Mouse (Mus musculus) liver, embryonic 13.5 days (tissue): ENCODE measurements at regions not wholly inside any gene's neighbourhood (a gene's known extent, or its start where the extent isn't known, plus 50 kb on each side); places are given as distances from the start of the nearest gene placed in this dataset.
A peak's percentile ranks its signal among the peaks of the same experiment; 100 is the strongest.

Experiments used
- ATAC-seq: fragments of 200-750 bp; cut with Nextera tagmentation; 2 replicates; pipeline ENCODE4 v1.8.0; 2017; ENCODE audit warnings: low read depth, mild to moderate bottlenecking, moderate number of reproducible peaks, moderate library complexity
- DNase-seq: peaks from one replicate; pipeline ENCODE4 v3.0.0; 2022
- H3K27ac ChIP-seq: fragments of 300-500 bp; sonication (generic); 2 replicates; pipeline ENCODE4 v1.5.1; 2015; ENCODE audit warnings: moderate library complexity, mild to moderate bottlenecking, inconsistent platforms
- H3K27me3 ChIP-seq: fragments of 300-500 bp; sonication (generic); 2 replicates; pipeline ENCODE4 v1.6.1; 2015; ENCODE audit warnings: mild to moderate bottlenecking, inconsistent platforms
- H3K36me3 ChIP-seq: fragments of 300-500 bp; sonication (generic); 2 replicates; pipeline ENCODE4 v1.6.1; 2015; ENCODE audit warnings: mild to moderate bottlenecking, inconsistent platforms
- H3K4me1 ChIP-seq: fragments of 300-500 bp; sonication (generic); replicated peaks from 2 replicates; pipeline ENCODE4 v1.6.1; 2015; ENCODE audit warnings: inconsistent platforms
- H3K4me2 ChIP-seq: fragments of 300-500 bp; sonication (generic); 2 replicates; pipeline ENCODE4 v1.6.1; 2015; ENCODE audit warnings: inconsistent platforms, mild to moderate bottlenecking, moderate library complexity
- H3K4me3 ChIP-seq: fragments of 300-500 bp; sonication (generic); replicated peaks from 2 replicates; pipeline ENCODE4 v1.5.1; 2015; ENCODE audit warnings: mild to moderate bottlenecking, inconsistent platforms
- H3K9ac ChIP-seq: fragments of 300-500 bp; sonication (generic); 2 replicates; pipeline ENCODE4 v1.6.1; 2015; ENCODE audit warnings: mild to moderate bottlenecking, inconsistent platforms
- H3K9me3 ChIP-seq: fragments of 300-500 bp; sonication (generic); replicated peaks from 2 replicates; pipeline ENCODE4 v1.6.1; 2016; ENCODE audit warnings: inconsistent platforms
- WGBS: fragments of 180-500 bp; shearing (Covaris S2); methylation state at CpG from one replicate; pipeline ENCODE4 v1.1.7; 2015; ENCODE audit not compliant: insufficient replicate concordance; 5-methylcytosine and 5-hydroxymethylcytosine counted together

- H3K27ac ChIP-seq = no peak overlapping the region
Measured at GRCm38 (mm10) chr3:149111529-149112439, 121.4 kb upstream of the Adgrl2 start.

DNA sequence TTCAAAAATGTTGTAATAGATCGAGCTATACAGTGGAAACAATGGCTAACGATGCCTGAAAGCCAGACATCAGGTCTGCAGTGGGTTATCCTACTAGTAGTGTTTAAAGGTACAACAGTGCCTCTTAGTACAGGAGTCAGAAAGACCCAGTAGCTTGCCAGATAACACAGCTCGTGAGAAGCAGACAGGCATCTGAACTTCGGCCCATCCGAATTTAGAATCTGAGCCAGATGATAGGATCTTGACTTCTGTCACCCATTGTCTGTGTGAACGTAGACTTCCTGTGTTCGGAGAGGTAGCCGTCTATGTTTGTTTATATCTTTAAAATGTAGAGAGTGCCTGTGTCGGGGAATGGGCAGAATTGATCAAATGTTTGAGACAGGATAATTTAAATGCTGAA, 120.5 kb upstream of the Adgrl2 start:
- no peak overlapping the region for H3K27ac ChIP-seq
- H3K36me3 ChIP-seq = no peaks in the 10 kb centered on the region
- no peak overlapping the region for H3K9ac ChIP-seq
- no peak overlapping the region for H3K4me2 ChIP-seq
- no peak for ATAC-seq
- no peaks in the 10 kb centered on the region for H3K4me1 ChIP-seq
- H3K9me3 ChIP-seq = no peaks in the 10 kb centered on the region
- H3K27me3 ChIP-seq = no peaks in the 10 kb centered on the region; the same call in 1 of the 2 replicates
- H3K4me3 ChIP-seq = no peak overlapping the region
- no peak for DNase-seq
- 28% methylated on average over 9 of the region's 9 CpGs for WGBS

More at GRCm38 (mm10) chr3:149111529-149112439, 121.4 kb upstream of the Adgrl2 start:
- H3K9ac ChIP-seq = no peak overlapping the region
- no peak overlapping the region for H3K4me3 ChIP-seq
- H3K27me3 ChIP-seq = no peaks in the 10 kb centered on the region; the same call in 1 of the 2 replicates
- H3K9me3 ChIP-seq = no peaks in the 10 kb centered on the region
- H3K4me1 ChIP-seq = no peaks in the 10 kb centered on the region
- ATAC-seq (0 out of 2 replicates have a peak, but pooled peaks have one; percentile 53), DNase-seq (no peak)
- H3K36me3 ChIP-seq = no peaks in the 10 kb centered on the region
- no peak overlapping the region for H3K4me2 ChIP-seq
- WGBS = 46% methylated on average over 19 of the region's 19 CpGs

DNA sequence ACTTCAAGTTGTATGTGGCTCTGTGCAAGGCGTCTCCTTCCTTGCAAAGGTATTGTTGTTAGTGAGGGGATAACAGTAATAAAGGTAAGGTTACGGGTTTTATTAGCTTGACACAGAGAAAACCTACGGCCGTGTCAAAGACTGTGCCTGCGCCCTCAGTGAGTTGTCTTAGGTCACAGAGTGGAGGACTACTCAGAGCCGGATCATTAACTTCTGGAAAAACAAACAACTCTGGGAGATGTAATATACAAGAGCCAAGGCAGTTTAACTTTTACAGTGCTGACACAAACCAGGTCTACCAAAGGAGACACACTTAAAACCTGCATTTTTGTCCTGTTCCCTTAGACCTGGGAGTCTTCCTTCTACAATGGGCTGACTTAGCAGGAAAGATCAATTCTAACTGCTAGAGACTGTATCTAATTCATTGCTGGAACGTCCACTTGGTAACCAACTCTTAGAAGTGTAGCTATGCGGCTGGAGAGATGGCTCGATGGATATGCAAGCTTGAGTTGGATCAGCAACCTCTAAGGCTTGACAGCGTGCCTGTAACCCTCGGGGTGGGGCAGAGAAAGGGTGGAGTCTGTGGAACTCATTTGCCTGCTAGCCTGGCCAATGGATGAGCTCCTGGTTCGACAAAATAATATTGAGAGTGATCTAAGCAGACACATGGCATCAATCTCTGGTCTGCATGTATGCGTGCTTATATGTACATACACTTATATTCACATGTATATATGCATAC, 115.5 kb upstream of the Adgrl2 start:
- ATAC-seq = no peak

DNA sequence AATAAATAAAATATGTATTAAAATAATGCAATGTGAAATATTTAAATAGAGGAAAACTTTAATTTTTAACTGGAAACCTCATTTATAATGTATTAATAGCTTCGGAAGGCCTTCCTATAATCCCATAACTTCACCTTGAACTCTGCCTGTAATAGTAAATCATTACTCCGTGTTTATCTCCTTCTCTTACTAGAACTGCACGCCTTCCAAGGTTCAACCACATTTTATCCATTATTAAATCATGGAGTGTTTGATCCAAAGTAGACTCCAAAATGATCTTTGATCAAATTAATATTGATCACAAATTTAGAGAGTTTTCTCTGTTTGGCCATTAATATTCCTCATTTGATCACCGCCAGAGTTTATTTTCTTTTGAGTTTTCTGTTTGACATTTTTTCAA, 114.8 kb upstream of the Adgrl2 start:
- H3K9ac ChIP-seq = no peak overlapping the region
- no peak overlapping the region for H3K4me3 ChIP-seq
- no peaks in the 10 kb centered on the region for H3K27me3 ChIP-seq
- H3K4me2 ChIP-seq = no peak overlapping the region
- DNase-seq (no peak), ATAC-seq (no peak)
- no peak overlapping the region for H3K27ac ChIP-seq
- no peaks in the 10 kb centered on the region for H3K9me3 ChIP-seq
- H3K36me3 ChIP-seq = no peaks in the 10 kb centered on the region
- no peaks in the 10 kb centered on the region; the same call in 1 of the 2 replicates for H3K4me1 ChIP-seq
- 69% methylated on average over 4 of the region's 4 CpGs for WGBS

More for the DNA sequence above, 115.5 kb upstream of the Adgrl2 start:
- 70% methylated on average over 13 of the region's 13 CpGs for WGBS
- Histone ChIP-seq H3K27me3 (no peaks in the 10 kb centered on the region), H3K9ac (no peak overlapping the region), H3K4me3 (no peak overlapping the region), H3K36me3 (no peaks in the 10 kb centered on the region), H3K9me3 (no peaks in the 10 kb centered on the region), H3K4me2 (no peak overlapping the region), H3K27ac (no peak overlapping the region), H3K4me1 (no peaks in the 10 kb centered on the region; the same call in 1 of the 2 replicates)
- no peak for DNase-seq

- no peaks in the 10 kb centered on the region for H3K9me3 ChIP-seq
- no peaks in the 10 kb centered on the region; the same call in 1 of the 2 replicates for H3K4me1 ChIP-seq
- H3K9ac ChIP-seq = no peak overlapping the region
- ATAC-seq = no peak
- no peak for DNase-seq
- WGBS = 63% methylated on average over 6 of the region's 6 CpGs
- no peak overlapping the region for H3K4me3 ChIP-seq
- no peaks in the 10 kb centered on the region for H3K36me3 ChIP-seq
- no peaks in the 10 kb centered on the region for H3K27me3 ChIP-seq
- H3K4me2 ChIP-seq = no peak overlapping the region
- no peak overlapping the region for H3K27ac ChIP-seq
Measured at GRCm38 (mm10) chr3:149104080-149104479, 113.7 kb upstream of the Adgrl2 start.

DNA sequence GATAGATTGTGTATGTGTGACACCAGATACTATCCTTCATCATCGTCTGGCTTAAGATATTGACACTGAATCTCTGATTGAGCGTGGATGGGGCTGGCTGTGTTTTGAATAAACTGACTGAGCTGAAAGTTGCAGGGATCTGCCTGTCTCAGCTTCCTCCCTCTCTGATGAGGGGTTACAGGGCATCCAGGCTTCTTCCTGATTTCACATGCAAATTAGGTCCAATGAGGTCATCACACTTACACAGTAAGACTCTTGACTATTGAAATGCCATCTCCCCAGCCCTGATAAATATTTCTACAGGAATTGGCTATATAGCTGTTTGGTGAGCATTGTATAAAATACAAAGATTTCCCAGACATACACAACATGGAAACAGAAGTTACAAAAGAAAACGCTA, 113.1 kb upstream of the Adgrl2 start:
- H3K9ac ChIP-seq = no peak overlapping the region
- H3K4me3 ChIP-seq = no peak overlapping the region
- no peak for ATAC-seq
- H3K4me1 ChIP-seq = no peaks in the 10 kb centered on the region; the same call in 1 of the 2 replicates
- no peaks in the 10 kb centered on the region for H3K9me3 ChIP-seq
- H3K36me3 ChIP-seq = no peaks in the 10 kb centered on the region
- no peak overlapping the region for H3K4me2 ChIP-seq
- H3K27ac ChIP-seq = no peak overlapping the region
- no peaks in the 10 kb centered on the region for H3K27me3 ChIP-seq
- no peak for DNase-seq
- WGBS = 59% methylated on average over 3 of the region's 3 CpGs

GRCm38 (mm10) chr3:149102846-149103245, 112.5 kb upstream of the Adgrl2 start:
- DNase-seq (no peak), ATAC-seq (no peak)
- no peaks in the 10 kb centered on the region for H3K36me3 ChIP-seq
- no peaks in the 10 kb centered on the region for H3K9me3 ChIP-seq
- H3K4me1 ChIP-seq = no peaks in the 10 kb centered on the region; the same call in 1 of the 2 replicates
- H3K9ac ChIP-seq = no peak overlapping the region
- no peak overlapping the region for H3K4me3 ChIP-seq
- no peak overlapping the region for H3K27ac ChIP-seq
- 69% methylated on average over 8 of the region's 8 CpGs for WGBS
- H3K4me2 ChIP-seq = no peak overlapping the region
- no peaks in the 10 kb centered on the region for H3K27me3 ChIP-seq

GRCm38 (mm10) chr3:149101785-149102184, 111.4 kb upstream of the Adgrl2 start:
- WGBS = 62% methylated on average over 10 of the region's 10 CpGs

DNA sequence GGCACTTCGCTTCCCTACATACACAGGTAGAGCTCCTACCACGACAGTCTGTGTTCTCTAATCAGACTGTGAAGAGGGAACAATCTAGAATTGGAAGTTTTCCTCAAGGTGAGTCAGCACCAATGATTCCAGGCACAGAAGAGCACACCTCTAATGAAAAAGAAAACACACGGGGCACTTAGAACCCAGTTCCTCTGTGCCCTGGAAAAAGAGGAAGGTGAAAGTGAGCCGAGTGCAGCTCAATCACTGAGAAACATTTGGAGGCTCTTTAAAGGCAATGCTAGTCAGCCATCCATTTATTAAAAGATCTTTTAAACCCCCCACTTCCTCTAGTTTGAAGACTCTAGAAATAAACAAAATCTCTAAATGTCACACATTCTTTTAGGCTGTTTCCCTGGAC, 108.4 kb upstream of the Adgrl2 start:
- no peak for ATAC-seq
- WGBS = 33% methylated on average over 4 of the region's 4 CpGs

More at GRCm38 (mm10) chr3:149101785-149102184, 111.4 kb upstream of the Adgrl2 start:
- Histone ChIP-seq H3K4me3 (no peak overlapping the region), H3K27ac (no peak overlapping the region), H3K36me3 (no peaks in the 10 kb centered on the region), H3K9me3 (no peaks in the 10 kb centered on the region), H3K4me1 (peaks cover 4% of the 10 kb centered on the region), H3K9ac (no peak overlapping the region), H3K27me3 (no peaks in the 10 kb centered on the region), H3K4me2 (no peak overlapping the region)
- ATAC-seq (no peak), DNase-seq (no peak)

GRCm38 (mm10) chr3:149097026-149097425, 106.7 kb upstream of the Adgrl2 start:
- Histone ChIP-seq H3K27me3 (no peaks in the 10 kb centered on the region), H3K4me1 (peaks cover 4% of the 10 kb centered on the region; the same call in 1 of the 2 replicates), H3K9me3 (no peaks in the 10 kb centered on the region), H3K4me2 (no peak overlapping the region), H3K4me3 (no peak overlapping the region), H3K27ac (no peak overlapping the region), H3K36me3 (no peaks in the 10 kb centered on the region), H3K9ac (no peak overlapping the region)
- DNase-seq (no peak), ATAC-seq (no peak)
- WGBS = 27% methylated on average over 4 of the region's 4 CpGs

More for the DNA sequence above, 108.4 kb upstream of the Adgrl2 start:
- H3K27me3 ChIP-seq = no peaks in the 10 kb centered on the region
- no peak overlapping the region for H3K27ac ChIP-seq
- H3K4me2 ChIP-seq = no peak overlapping the region
- DNase-seq = no peak
- H3K4me1 ChIP-seq = peaks cover 4% of the 10 kb centered on the region
- H3K9me3 ChIP-seq = no peaks in the 10 kb centered on the region
- no peak overlapping the region for H3K4me3 ChIP-seq
- no peak overlapping the region for H3K9ac ChIP-seq
- H3K36me3 ChIP-seq = no peaks in the 10 kb centered on the region

GRCm38 (mm10) chr3:149092649-149093048, 102.3 kb upstream of the Adgrl2 start:
- DNase-seq (no peak), ATAC-seq (no peak)
- 19% methylated on average over 5 of the region's 5 CpGs for WGBS
- Histone ChIP-seq H3K4me1 (peaks cover 11% of the 10 kb centered on the region), H3K4me2 (no peak overlapping the region), H3K27me3 (no peaks in the 10 kb centered on the region), H3K4me3 (no peak overlapping the region), H3K9me3 (no peaks in the 10 kb centered on the region), H3K27ac (no peak overlapping the region), H3K9ac (no peak overlapping the region), H3K36me3 (no peaks in the 10 kb centered on the region)
